Mouse (Mus musculus): ENCODE results near the gene Clcnkb.

DNA sequence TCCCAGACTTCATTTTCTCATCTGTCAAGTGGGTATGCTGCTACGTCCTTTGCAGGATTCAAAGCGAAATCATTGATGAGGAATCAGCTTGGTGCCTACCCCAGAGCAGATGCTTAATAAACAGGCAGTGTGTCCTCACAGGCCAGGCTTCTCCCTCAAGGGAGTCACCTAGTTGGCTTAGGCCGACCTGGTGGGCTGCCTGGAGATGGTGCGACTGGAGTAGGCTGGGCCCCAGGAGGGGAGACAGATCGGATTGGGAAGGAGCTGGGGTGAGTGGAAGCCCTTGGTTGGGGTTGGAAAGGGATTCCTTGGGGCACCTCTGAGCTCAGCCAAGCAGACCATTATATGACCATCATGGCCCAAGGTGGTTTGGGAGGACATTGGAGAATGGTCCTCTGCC, 43.4 kb downstream of the Clcnkb start:
- TF ChIP-seq CTCF (IDR thresholded peaks at IDR 0.05; ENCODE audit: borderline replicate concordance, insufficient read depth, low read depth, low read length) (no peak), POLR2A (IDR thresholded peaks at IDR 0.05; ENCODE audit: borderline replicate concordance, insufficient read depth, low read length) (no peak)

All from cerebellum, adult 2 months (tissue).